Mouse (Mus musculus): ENCODE data around the gene Sf3b4.

DNA sequence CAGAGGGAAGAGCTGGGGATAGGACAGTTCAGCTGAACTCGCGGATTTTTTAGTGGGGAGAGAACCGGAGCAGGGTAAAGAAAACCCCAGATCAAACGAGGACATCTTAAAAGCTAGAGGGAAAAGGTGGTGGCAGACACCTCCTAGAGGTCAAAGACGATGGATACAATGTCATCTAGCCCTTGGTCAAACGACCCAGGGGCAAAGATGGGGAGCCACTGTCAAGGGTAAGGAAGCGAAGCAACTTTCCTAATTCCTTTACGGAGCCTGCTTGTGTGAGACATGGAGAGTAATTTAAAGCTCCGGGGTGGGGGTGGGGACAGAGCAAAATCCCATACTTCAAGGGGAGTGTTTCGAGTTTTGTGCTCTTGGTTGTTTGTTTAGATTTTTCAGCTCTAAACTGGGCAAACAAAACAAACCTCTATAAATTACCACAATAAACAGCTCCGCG lies 47.1 kb downstream of the Sf3b4 start:
- TF ChIP-seq GATA1 (IDR thresholded peaks at IDR 0.05; ENCODE audit: borderline replicate concordance, low read length) (no peak), FLI1 (IDR thresholded peaks at IDR 0.05; ENCODE audit: low read length) (no peak)

Data from megakaryocyte, embryonic 14.5 days (primary cell).